Comparison of ENCODE assay signal across 20 mouse cellular contexts in the genomic region with DNA sequence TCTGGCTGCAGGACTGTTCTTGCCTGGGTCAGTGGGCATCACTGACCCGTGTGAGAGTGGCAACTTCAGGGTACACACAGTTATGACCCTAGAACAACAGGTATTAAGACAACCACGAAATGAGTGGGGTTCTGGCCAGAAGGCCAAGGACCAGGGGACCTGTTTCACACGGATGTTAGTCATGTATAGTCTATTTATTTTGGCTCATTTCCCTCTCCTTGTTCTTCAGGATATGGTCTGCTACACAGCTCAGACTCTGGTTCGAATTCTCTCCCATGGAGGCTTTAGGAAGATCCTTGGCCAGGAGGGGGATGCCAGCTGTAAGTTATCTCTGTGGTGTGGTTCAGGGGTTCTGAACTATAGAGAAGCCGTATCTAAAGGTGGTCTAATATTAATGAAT. TPM values are rescaled to one million over a fixed set of nuclear protein-coding genes. Genes with fewer than 3 reads are reported as not detected.
"Had no signal": no experiment of that assay in that cellular context is flagged by ENCODE, and none has a peak within 500 bp of the region (broad histone marks: within the 10 kb centered on the region; RNA-seq: fewer than 3 reads in every experiment).

No protein-coding gene starts in this region.

- H3K9me3 ChIP-seq: kidney, embryonic 15.5 days; liver, embryonic 13.5 days; megakaryocyte, embryonic 14.5 days; midbrain, embryonic 10.5 days; midbrain, embryonic 13.5 days; neural tube, embryonic 13.5 days; stomach, embryonic 15.5 days had no signal

- DNase-seq: kidney, adult 8-10 months; kidney, postnatal 10 days; layer of hippocampus, adult 9-11 months; liver, embryonic 13.5 days; lung, adult 2 months; retina, postnatal 1 day; right cerebral cortex, postnatal 4 days; thymus, adult 18-20 months; thymus, postnatal 4 days had no signal

- H3K27me3 ChIP-seq: kidney, embryonic 15.5 days; liver, embryonic 13.5 days; megakaryocyte, embryonic 14.5 days; midbrain, embryonic 13.5 days; neural tube, embryonic 13.5 days; stomach, embryonic 15.5 days had no signal

- H3K4me3 ChIP-seq: kidney, embryonic 15.5 days; layer of hippocampus, adult 2 months; left cerebral cortex, adult 2 months; liver, embryonic 13.5 days; megakaryocyte, embryonic 14.5 days; midbrain, embryonic 10.5 days; midbrain, embryonic 13.5 days; myocyte; neural tube, embryonic 13.5 days; stomach, embryonic 15.5 days had no signal

- H3K27ac ChIP-seq: kidney, embryonic 15.5 days; layer of hippocampus, adult 2 months; left cerebral cortex, adult 2 months; liver, embryonic 13.5 days; midbrain, embryonic 10.5 days; midbrain, embryonic 13.5 days; neural tube, embryonic 13.5 days; stomach, embryonic 15.5 days had no signal

RNA-seq across cellular contexts. Expression of a gene that starts 21.3 kb away (rescaled TPM):
- total RNA-seq: monocyte, adult 5-6 weeks; neutrophil, adult 5-6 weeks had no signal
